Mouse (Mus musculus) testis, adult 2 months (tissue): ENCODE measurements around the gene Grk3.

Experiments used
- CTCF ChIP-seq: fragments of 200-500 bp; IDR thresholded peaks from 2 replicates; pipeline ENCODE4 v1.5.1; 2012; ENCODE audit warnings: low read depth, mild to moderate bottlenecking, inconsistent platforms, low read length, moderate library complexity; ENCODE audit not compliant: control insufficient read depth, insufficient read depth, insufficient replicate concordance
- POLR2A ChIP-seq: fragments of 200-500 bp; IDR thresholded peaks from 2 replicates; pipeline ENCODE4 v1.6.1; 2012; ENCODE audit warnings: low read depth, mild to moderate bottlenecking, inconsistent platforms, low read length, moderate library complexity; ENCODE audit not compliant: control insufficient read depth

DNA sequence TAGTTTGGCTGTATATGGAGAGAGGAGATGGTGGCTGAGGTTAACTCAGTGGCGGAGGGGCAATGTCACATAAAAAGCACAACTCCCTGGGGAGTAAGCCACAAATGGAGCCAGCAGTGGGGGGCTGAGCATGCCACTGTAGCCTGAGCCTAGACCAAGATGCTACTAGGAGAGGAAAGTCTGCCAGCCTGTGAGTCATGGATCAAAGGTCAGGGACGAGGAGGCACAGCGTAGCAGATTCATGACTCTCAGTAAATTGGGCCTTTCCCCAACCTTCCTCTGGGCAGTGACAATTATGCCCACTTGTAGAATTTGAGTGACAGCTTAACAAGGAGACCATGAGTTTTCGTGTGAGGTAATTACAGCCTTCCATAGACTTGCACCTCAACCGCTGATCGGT lies 33.7 kb downstream of the Grk3 start:
- TF ChIP-seq CTCF (no peak), POLR2A (no peak)
